Mouse (Mus musculus): Measurements from ENCODE around the gene Kdm4d. TPM values are rescaled to one million over a fixed set of nuclear protein-coding genes. Genes with fewer than 3 reads are reported as not detected.
"Not testable (repeated sequence)": the region's sequence is repeated elsewhere in the genome, so short reads cannot be mapped to it uniquely, and the experiment has no call there.

Kdm4d gene
- polyA plus RNA-seq, 1 experiment from 2014 or later, result not detected

GRCm38 (mm10) chr9:14520971-14521670 lies 20.8 kb upstream of the Kdm4d start:
- Histone ChIP-seq H3K4me1 (peaks cover 43% of the 10 kb centered on the region), H3K4me3 (no peak overlapping the region), H3K4me2 (no peak overlapping the region), H3K27ac (replicated peaks) (no peak overlapping the region), H3K9ac (no peak overlapping the region), H3K36me3 (no peaks in the 10 kb centered on the region), H3K9me3 (no peaks in the 10 kb centered on the region), H3K27me3 (replicated peaks) (no peaks in the 10 kb centered on the region)
- WGBS, result 32% methylated on average over 3 of the region's 3 CpGs
- no peak for ATAC-seq (ENCODE audit: extremely low read depth, insufficient number of reproducible peaks, low FRiP score, low TSS enrichment)

- no peak overlapping the region for H3K4me2 ChIP-seq
- WGBS, result 78% methylated on average over 3 of the region's 3 CpGs
- no peaks in the 10 kb centered on the region for H3K27me3 ChIP-seq (replicated peaks)
- H3K9me3 ChIP-seq, result no peaks in the 10 kb centered on the region
- no peak for ATAC-seq (ENCODE audit: extremely low read depth, insufficient number of reproducible peaks, low FRiP score, low TSS enrichment)
- peaks cover 8% of the 10 kb centered on the region; the same call in 1 of the 2 replicates for H3K36me3 ChIP-seq
- H3K4me3 ChIP-seq, result no peak overlapping the region
- no peak overlapping the region for H3K27ac ChIP-seq (replicated peaks)
- H3K9ac ChIP-seq, result no peak overlapping the region
- H3K4me1 ChIP-seq, result peaks cover 38% of the 10 kb centered on the region
Observed at GRCm38 (mm10) chr9:14518105-14518504, 17.8 kb upstream of the Kdm4d start.

DNA sequence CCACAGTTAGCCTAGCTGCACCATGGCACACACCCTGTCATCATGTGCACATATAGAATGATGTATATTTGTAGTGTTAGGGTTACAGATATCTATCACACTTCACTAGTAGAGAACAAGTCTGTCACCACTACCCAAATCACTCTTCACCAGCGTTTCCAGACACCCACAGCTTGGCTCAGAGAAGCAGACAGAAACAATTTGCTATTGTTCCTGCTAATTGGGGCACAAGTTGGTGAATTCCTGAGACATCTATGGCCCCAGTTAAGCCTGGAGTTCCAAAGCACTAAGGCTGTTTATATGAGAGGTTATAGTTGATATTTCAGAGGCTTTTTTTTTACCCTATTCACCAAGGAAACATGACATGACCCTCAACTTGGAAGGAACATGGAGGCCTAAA lies 17.0 kb upstream of the Kdm4d start:
- Histone ChIP-seq H3K36me3 (peaks cover 14% of the 10 kb centered on the region), H3K4me1 (peaks cover 38% of the 10 kb centered on the region), H3K9ac (no peak overlapping the region), H3K27ac (replicated peaks) (no peak overlapping the region), H3K27me3 (replicated peaks) (no peaks in the 10 kb centered on the region), H3K4me3 (no peak overlapping the region), H3K9me3 (no peaks in the 10 kb centered on the region), H3K4me2 (no peak overlapping the region)
- 35% methylated on average over 1 of the region's 1 CpGs for WGBS
- ATAC-seq (ENCODE audit: extremely low read depth, insufficient number of reproducible peaks, low FRiP score, low TSS enrichment), result no peak

DNA sequence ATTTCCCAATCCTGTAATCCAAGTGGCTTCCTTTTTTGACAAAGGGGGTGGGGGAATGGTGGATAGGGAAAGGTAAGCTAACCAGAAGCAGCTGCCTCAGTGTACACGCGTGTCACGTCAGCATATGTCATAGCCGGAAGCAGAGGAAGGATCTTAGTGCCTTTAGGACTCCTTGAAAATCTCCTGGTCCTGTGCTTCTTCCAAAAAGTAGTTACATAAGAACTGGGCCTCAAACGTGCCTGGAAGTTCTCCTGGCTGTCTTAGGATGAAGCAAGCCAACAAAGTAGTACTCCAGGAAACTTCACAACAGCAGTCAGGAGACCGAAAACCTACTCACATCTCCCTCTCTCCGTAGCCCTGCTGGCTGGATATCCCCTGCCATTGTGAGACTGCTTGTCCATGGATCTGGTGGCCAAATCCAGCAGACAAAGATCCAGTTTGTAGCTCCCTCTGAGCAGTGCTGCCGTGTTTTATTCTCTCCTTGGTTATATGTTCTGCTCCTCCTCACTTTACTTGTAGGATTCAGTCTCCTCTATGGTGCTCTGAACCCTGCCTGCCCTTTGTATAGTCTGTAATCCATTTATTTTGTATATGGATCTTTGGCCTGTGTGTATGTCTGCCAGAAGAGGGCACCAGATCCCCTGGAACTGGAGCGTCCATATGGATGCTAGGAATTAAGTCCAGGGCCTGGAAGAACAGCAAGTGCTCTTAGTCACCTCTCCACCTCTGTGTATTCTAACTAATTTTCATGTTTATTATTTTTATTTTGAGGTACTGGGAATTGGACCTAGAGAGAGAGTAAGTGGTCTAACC lies 12.6 kb upstream of the Kdm4d start:
- Histone ChIP-seq H3K9ac (no peak overlapping the region), H3K4me2 (no peak overlapping the region), H3K27ac (replicated peaks) (no peak overlapping the region), H3K27me3 (replicated peaks) (no peaks in the 10 kb centered on the region), H3K9me3 (no peaks in the 10 kb centered on the region), H3K4me3 (no peak overlapping the region), H3K4me1 (no peaks in the 10 kb centered on the region), H3K36me3 (peaks cover 52% of the 10 kb centered on the region)
- no peak for ATAC-seq (ENCODE audit: extremely low read depth, insufficient number of reproducible peaks, low FRiP score, low TSS enrichment)
- 70% methylated on average over 9 of the region's 9 CpGs for WGBS

DNA sequence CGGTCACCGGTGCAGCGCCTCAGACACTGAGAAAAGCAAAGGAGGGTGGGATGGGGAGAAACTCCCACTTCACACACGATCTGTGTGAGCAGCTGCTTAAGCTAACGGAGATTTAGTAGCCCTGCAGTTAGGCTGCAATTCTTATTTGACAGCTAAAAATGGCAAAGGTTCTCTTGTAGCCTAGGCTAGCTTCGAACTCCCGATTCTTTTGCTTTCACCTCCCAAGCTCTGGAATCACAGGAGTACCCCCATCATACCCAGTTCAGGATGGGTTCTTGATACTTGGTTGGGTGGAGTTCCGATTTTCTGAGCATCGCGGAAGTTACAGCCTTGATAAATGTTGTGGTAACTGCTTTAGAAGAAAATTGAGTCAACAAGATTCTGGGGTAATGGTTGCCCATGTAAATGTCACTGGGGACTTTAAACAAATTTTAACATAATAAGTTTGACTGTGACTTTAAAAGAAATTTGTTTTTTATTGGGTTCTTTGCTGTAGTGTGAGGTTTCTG lies 688 bp upstream of the Kdm4d start:
- Histone ChIP-seq H3K4me1 (peaks cover 14% of the 10 kb centered on the region), H3K27me3 (replicated peaks) (no peaks in the 10 kb centered on the region), H3K4me2 (peak overlapping the region; percentile 90), H3K36me3 (peaks cover 39% of the 10 kb centered on the region), H3K4me3 (peak overlapping the region; percentile 95), H3K9me3 (no peaks in the 10 kb centered on the region), H3K9ac (peak overlapping the region; percentile 95), H3K27ac (replicated peaks) (peak overlapping the region; percentile 72)
- WGBS, result 5% methylated on average over 10 of the region's 10 CpGs
- no peak for ATAC-seq (ENCODE audit: extremely low read depth, insufficient number of reproducible peaks, low FRiP score, low TSS enrichment)

GRCm38 (mm10) chr9:14498896-14499705 lies 1.2 kb downstream of the Kdm4d start:
- no peak for ATAC-seq (ENCODE audit: extremely low read depth, insufficient number of reproducible peaks, low FRiP score, low TSS enrichment)
- Histone ChIP-seq H3K9ac (no peak overlapping the region), H3K4me1 (peaks cover 14% of the 10 kb centered on the region), H3K4me3 (peak overlapping the region; percentile 95), H3K9me3 (no peaks in the 10 kb centered on the region), H3K27me3 (replicated peaks) (no peaks in the 10 kb centered on the region), H3K27ac (replicated peaks) (no peak overlapping the region), H3K4me2 (peak overlapping the region; percentile 75), H3K36me3 (peaks cover 21% of the 10 kb centered on the region)
- WGBS, result 82% methylated on average over 4 of the region's 4 CpGs

DNA sequence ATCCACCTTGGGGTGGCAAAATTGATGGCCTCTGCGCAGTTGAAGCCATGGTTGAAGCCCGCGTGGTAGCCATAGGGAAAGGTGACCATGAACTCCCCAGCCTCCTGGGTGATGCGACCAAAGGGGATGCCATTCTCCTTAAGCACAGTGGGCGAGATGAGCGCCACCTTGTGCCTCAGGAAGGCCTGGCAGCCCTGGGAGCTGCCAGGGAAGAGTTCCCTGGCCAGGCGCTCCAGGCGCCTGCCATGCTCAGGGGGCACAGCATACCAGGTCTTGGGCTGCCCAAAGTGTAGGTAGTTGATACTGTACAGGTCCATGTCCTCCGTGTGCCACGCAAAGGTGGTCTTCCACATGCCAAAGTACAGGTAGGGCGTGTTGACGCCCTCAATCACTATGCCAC lies 36.6 kb downstream of the Kdm4d start:
- H3K36me3 ChIP-seq; ATAC-seq (ENCODE audit: extremely low read depth, insufficient number of reproducible peaks, low FRiP score, low TSS enrichment); H3K9me3 ChIP-seq; H3K4me2 ChIP-seq; H3K27ac ChIP-seq (replicated peaks); H3K4me1 ChIP-seq; H3K9ac ChIP-seq; H3K4me3 ChIP-seq; H3K27me3 ChIP-seq (replicated peaks): not testable (repeated sequence)
- 65% methylated on average over 12 of the region's 12 CpGs for WGBS

DNA sequence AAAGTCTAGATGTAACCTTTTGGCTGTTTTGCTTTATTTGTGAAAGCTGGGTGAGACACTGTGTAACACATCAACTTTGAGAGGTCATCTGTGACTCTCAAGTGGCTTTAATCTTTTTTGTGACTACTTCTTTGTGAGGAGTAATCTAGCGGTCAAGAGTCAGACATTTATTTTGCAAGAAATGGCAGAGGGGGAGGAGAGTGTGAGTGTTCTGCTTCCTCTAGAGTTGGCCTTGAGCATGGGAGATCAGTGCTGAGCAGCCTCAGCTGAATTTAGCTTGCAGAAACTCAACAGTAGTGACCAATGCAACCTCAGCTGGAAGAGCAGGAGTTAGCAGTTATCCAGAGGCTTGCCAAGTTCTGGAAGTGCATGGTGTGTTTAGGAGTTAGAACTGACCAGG lies 37.7 kb downstream of the Kdm4d start:
- H3K4me1 ChIP-seq; H3K4me3 ChIP-seq; H3K27ac ChIP-seq (replicated peaks); H3K27me3 ChIP-seq (replicated peaks); H3K9ac ChIP-seq; H3K4me2 ChIP-seq; H3K36me3 ChIP-seq; ATAC-seq (ENCODE audit: extremely low read depth, insufficient number of reproducible peaks, low FRiP score, low TSS enrichment); H3K9me3 ChIP-seq: not testable (repeated sequence)
- 83% methylated on average over 1 of the region's 1 CpGs for WGBS

GRCm38 (mm10) chr9:14456320-14456719 lies 44.0 kb downstream of the Kdm4d start:
- Histone ChIP-seq H3K27me3 (replicated peaks) (0 out of 2 replicates have a peak, but pooled peaks cover 3% of the 10 kb centered on the region), H3K9ac (no peak overlapping the region), H3K27ac (replicated peaks) (no peak overlapping the region), H3K4me2 (no peak overlapping the region), H3K4me3 (no peak overlapping the region), H3K36me3 (no peaks in the 10 kb centered on the region), H3K9me3 (no peaks in the 10 kb centered on the region), H3K4me1 (no peaks in the 10 kb centered on the region)
- WGBS, result 76% methylated on average over 3 of the region's 3 CpGs
- no peak for ATAC-seq (ENCODE audit: extremely low read depth, insufficient number of reproducible peaks, low FRiP score, low TSS enrichment)

DNA sequence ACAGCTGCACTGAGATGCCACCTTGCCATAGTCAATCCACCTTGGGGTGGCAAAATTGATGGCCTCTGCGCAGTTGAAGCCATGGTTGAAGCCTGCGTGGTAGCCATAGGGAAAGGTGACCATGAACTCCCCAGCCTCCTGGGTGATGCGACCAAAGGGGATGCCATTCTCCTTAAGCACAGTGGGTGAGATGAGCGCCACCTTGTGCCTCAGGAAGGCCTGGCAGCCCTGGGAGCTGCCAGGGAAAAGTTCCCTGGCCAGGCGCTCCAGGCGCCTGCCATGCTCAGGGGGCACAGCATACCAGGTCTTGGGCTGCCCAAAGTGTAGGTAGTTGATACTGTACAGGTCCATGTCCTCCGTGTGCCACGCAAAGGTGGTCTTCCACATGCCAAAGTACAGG lies 49.2 kb downstream of the Kdm4d start:
- H3K4me1 ChIP-seq; H3K9ac ChIP-seq; ATAC-seq (ENCODE audit: extremely low read depth, insufficient number of reproducible peaks, low FRiP score, low TSS enrichment); H3K4me2 ChIP-seq; H3K9me3 ChIP-seq; H3K27me3 ChIP-seq (replicated peaks); H3K36me3 ChIP-seq; H3K4me3 ChIP-seq; H3K27ac ChIP-seq (replicated peaks): not testable (repeated sequence)
- 61% methylated on average over 8 of the region's 8 CpGs for WGBS

GRCm38 (mm10) chr9:14447086-14447485 lies 53.2 kb downstream of the Kdm4d start:
- H3K9me3 ChIP-seq; H3K36me3 ChIP-seq; ATAC-seq (ENCODE audit: extremely low read depth, insufficient number of reproducible peaks, low FRiP score, low TSS enrichment); H3K4me3 ChIP-seq; H3K9ac ChIP-seq; H3K27me3 ChIP-seq (replicated peaks); H3K4me1 ChIP-seq; H3K27ac ChIP-seq (replicated peaks); H3K4me2 ChIP-seq: not testable (repeated sequence)
- 73% methylated on average over 2 of the region's 2 CpGs for WGBS
